Mouse (Mus musculus) c-Kit-positive CD71-positive TER-119-negative erythroid progenitor cells, embryonic 14.5 days (primary cell): Measurements from ENCODE around the gene Tcf7l2.
A peak's percentile ranks its signal among the peaks of the same experiment; 100 is the strongest.

Experiments
- DNase-seq: peaks from one replicate; pipeline ENCODE4 v3.0.0-alpha.2; 2013; ENCODE audit warnings: low read depth

The Tcf7l2 gene

GRCm38 (mm10) chr19:55941253-55942125 is 199.9 kb downstream of the Tcf7l2 start:
- peak; percentile 81 for DNase-seq

DNA sequence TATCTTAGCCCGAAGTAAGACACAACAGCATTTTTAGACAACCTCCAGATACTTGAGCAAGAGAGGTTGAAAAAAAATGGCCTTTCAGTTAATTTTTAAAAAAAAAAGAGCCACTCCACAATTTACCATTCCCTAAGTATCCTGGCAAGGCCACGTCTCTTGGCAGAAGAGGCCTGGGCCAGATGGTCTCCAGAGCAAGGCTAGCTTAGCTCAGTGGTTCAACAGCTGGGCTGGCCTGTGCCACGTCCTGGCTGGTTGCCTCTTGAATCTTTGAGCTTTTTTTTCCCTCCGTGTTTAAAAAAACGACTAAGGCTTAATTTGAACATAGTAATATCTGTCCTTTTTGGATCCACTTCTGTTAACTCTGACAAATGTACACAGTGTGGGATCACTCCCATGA is 209.8 kb downstream of the Tcf7l2 start:
- DNase-seq, result no peak

- no peak for DNase-seq
Measured at GRCm38 (mm10) chr19:55953207-55953606, 211.6 kb downstream of the Tcf7l2 start.

- DNase-seq, result no peak
Measured at GRCm38 (mm10) chr19:55955126-55955525, 213.5 kb downstream of the Tcf7l2 start.

DNA sequence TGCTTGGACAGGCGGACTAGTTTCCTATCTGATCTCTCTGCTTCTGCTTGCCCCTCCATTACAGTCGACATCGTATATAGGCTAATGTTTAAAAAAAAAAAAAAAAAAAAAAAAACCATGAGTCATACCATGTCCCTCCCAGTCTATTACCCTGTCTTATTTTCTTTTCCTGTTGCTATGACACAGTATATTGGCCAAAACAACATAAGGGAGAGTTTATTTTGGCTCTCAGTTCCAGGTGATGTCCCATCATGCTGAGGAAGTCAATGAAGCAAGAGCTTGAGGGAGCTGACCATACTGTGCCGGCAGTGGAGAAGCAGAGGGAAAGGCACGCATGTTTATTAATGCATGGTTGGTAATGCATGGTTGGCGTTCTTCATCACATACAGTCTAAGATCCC is 215.1 kb downstream of the Tcf7l2 start:
- no peak for DNase-seq

- no peak for DNase-seq
Measured at GRCm38 (mm10) chr19:55964421-55964820, 222.8 kb downstream of the Tcf7l2 start.

GRCm38 (mm10) chr19:55966066-55966465 is 224.4 kb downstream of the Tcf7l2 start:
- DNase-seq, result no peak

- no peak for DNase-seq
Measured at GRCm38 (mm10) chr19:55969929-55970531, 228.4 kb downstream of the Tcf7l2 start.

DNA sequence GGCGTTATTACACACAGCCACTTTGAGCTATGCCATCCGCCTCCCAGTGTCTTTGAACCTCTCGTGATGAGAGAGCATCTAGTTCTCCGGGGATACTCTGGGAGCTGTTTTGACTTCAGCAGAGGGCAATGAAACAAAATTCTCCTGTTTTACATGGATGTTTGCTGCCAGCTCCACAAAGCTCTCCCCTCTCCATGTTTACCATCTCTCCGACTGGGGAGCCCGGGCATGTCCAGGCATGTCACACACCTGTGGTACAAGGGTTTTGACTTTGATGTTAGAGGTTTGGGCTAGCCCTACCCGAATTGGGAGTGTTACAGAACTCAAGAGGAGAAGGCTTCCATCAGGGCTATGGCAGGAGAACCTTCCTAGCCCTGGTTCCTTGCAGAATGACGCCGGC is 234.5 kb downstream of the Tcf7l2 start:
- DNase-seq, result no peak
